Mouse (Mus musculus): ENCODE results near the gene Farsa.

DNA sequence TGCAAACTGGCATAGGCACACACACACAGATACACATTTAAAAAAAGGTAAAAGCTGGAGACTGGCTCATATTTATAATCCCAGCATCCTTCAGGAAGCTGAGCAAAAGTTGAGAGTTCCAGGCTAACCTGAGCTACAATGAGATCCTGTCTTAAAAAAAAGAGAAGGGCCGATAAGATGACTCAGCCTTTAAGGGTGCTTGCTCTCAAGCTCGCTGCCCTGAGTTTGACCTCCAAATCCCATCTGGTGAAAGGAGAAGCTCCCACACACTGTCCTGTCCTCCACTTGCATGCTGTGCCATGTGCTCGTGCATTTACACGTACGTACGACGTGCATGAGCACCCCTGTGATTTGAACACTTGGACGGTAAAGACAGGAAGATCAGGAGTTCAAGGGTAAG, 50.7 kb downstream of the Farsa start:
- TF ChIP-seq EP300 (optimal IDR thresholded peaks at IDR 0.05), result no peak
- no peak for TF ChIP-seq CTCF (IDR thresholded peaks at IDR 0.05; ENCODE audit: low read depth)
